Mouse (Mus musculus) heart, postnatal 0 days (tissue): Measurements from ENCODE around the gene Dop1b.

Source experiments
- CTCF ChIP-seq: IDR thresholded peaks from 2 replicates; pipeline ENCODE4 v1.5.1; 2016; ENCODE audit warnings: antibody characterized with exemption, control low read depth, low read depth
- EP300 ChIP-seq: IDR thresholded peaks from 2 replicates; pipeline ENCODE4 v1.6.1; 2016; ENCODE audit warnings: antibody characterized with exemption, low read depth

DNA sequence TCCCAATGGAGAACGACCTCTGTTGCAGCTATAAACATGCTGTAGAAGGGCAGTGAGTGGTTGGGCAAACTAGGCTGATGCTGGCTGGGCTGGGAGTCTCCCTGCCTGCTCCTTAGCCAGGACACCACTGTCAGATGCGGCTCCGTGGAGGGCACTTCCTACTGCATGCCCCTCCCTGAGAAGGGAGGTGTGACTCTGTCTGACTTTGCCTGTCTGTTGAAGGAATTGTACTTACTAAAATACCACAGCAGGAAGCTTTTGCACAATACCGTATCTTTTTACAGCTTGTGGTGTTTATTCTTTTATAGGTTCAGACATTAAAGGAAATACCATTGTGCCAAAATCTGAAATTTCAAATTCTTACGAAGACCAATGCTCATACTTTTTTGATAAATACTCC, 40.1 kb downstream of the Dop1b start:
- no peak for TF ChIP-seq CTCF
- TF ChIP-seq EP300, result no peak
